Mouse (Mus musculus) embryonic fibroblast, embryonic 13.5 days (primary cell): ENCODE results near the gene Hyou1.

Experiments used
- CTCF ChIP-seq: IDR thresholded peaks from 2 replicates; pipeline ENCODE4 v1.5.1; 2011; ENCODE audit warnings: mild to moderate bottlenecking, control low read depth, low read length, moderate library complexity, borderline replicate concordance; ENCODE audit not compliant: insufficient read depth
- POLR2A ChIP-seq: IDR thresholded peaks from 2 replicates; pipeline ENCODE4 v1.6.1; 2011; ENCODE audit warnings: low read depth, mild to moderate bottlenecking, control low read depth, low read length, moderate library complexity

- TF ChIP-seq POLR2A, result no peak
- no peak for TF ChIP-seq CTCF
These were observed 53.4 kb downstream of the Hyou1 start for GRCm38 (mm10) chr9:44432577-44433185.
